ENCODE assay signal across 22 mouse cellular contexts in the genomic region with DNA sequence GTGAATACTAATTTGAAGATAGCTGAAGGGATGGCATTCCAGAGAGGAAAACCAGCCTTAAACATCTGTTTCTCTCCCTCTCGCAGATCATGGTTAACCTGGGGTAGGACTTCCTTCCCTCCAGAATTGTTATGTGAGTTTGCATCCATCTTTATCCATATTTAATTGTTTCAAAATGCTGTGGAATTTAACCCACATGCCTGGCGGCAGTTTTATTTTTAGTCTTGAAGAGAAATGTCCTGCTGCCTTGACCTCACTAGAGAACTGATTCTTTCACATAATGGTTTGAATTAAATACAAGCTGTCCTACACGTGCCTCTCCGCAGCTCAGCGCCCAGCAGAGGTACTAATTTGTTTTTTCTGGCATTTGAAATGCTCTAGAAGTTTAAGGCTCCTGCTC.
"Had no signal": no experiment of that assay in that cellular context is flagged by ENCODE, and none has a peak within 500 bp of the region (broad histone marks: within the 10 kb centered on the region; RNA-seq: fewer than 3 reads in every experiment).

No protein-coding gene starts in this region.

- H3K9me3 ChIP-seq: heart, embryonic 10.5 days; hindbrain, embryonic 10.5 days; hindbrain, embryonic 12.5 days; intestine, embryonic 15.5 days; limb, embryonic 13.5 days; limb, embryonic 15.5 days; liver, embryonic 12.5 days had no signal

- H3K4me1 ChIP-seq: heart, embryonic 10.5 days; hindbrain, embryonic 10.5 days; hindbrain, embryonic 12.5 days; intestine, embryonic 15.5 days; limb, embryonic 15.5 days; liver, embryonic 12.5 days had no signal

- H3K27ac ChIP-seq: gastrocnemius, adult 2 months; heart, embryonic 10.5 days; hindbrain, embryonic 10.5 days; hindbrain, embryonic 12.5 days; hindbrain, embryonic 14.5 days; intestine, embryonic 15.5 days; limb, embryonic 13.5 days; limb, embryonic 15.5 days; liver, embryonic 12.5 days; liver, embryonic 14.5 days had no signal

- H3K36me3 ChIP-seq: heart, embryonic 10.5 days; hindbrain, embryonic 10.5 days; hindbrain, embryonic 12.5 days; intestine, embryonic 15.5 days; limb, embryonic 13.5 days; limb, embryonic 15.5 days; liver, embryonic 12.5 days had no signal

- DNase-seq: gastrocnemius, adult 2 months; gastrocnemius, postnatal 10 days; gastrocnemius, postnatal 25 days; heart, postnatal 4 days; kidney, adult 11 months; kidney, adult 8-10 months; kidney, postnatal 14 days; kidney, postnatal 36 days; layer of hippocampus, adult 9-11 months; layer of hippocampus, postnatal 36 days; lung, adult 18-20 months had no signal

- H3K9ac ChIP-seq: hindbrain, embryonic 12.5 days; hindbrain, embryonic 14.5 days; intestine, embryonic 15.5 days; limb, embryonic 13.5 days; limb, embryonic 15.5 days; liver, embryonic 12.5 days; liver, embryonic 14.5 days had no signal

- H3K27me3 ChIP-seq: hindbrain, embryonic 12.5 days; intestine, embryonic 15.5 days; limb, embryonic 13.5 days; limb, embryonic 15.5 days; liver, embryonic 12.5 days had no signal

- H3K4me2 ChIP-seq: hindbrain, embryonic 12.5 days; hindbrain, embryonic 14.5 days; intestine, embryonic 15.5 days; limb, embryonic 13.5 days; limb, embryonic 15.5 days; liver, embryonic 12.5 days had no signal

- H3K4me3 ChIP-seq: gastrocnemius, adult 2 months; heart, embryonic 10.5 days; hindbrain, embryonic 10.5 days; hindbrain, embryonic 12.5 days; intestine, embryonic 15.5 days; limb, embryonic 13.5 days; limb, embryonic 15.5 days; liver, embryonic 12.5 days had no signal

- ATAC-seq: hindbrain, embryonic 16.5 days; inflammation-experienced regulatory T-cells, adult 6 months; intestine, embryonic 15.5 days; liver, embryonic 12.5 days had no signal
